Mouse (Mus musculus) embryonic fibroblast, embryonic 13.5 days (primary cell): ENCODE measurements at regions not wholly inside any gene's neighbourhood (a gene's known extent, or its start where the extent isn't known, plus 50 kb on each side); places are given as distances from the start of the nearest gene placed in this dataset.

Experiments
- CTCF ChIP-seq: IDR thresholded peaks from 2 replicates; pipeline ENCODE4 v1.5.1; 2011; ENCODE audit warnings: mild to moderate bottlenecking, control low read depth, low read length, moderate library complexity, borderline replicate concordance; ENCODE audit not compliant: insufficient read depth
- POLR2A ChIP-seq: IDR thresholded peaks from 2 replicates; pipeline ENCODE4 v1.6.1; 2011; ENCODE audit warnings: low read depth, mild to moderate bottlenecking, control low read depth, low read length, moderate library complexity

- TF ChIP-seq CTCF (no peak), POLR2A (no peak)
Measured at GRCm38 (mm10) chr7:70822310-70822821, 455.8 kb upstream of the Nr2f2 start.
